Mouse (Mus musculus): ENCODE measurements at regions not wholly inside any gene's neighbourhood (a gene's known extent, or its start where the extent isn't known, plus 50 kb on each side); places are given as distances from the start of the nearest gene placed in this dataset.

GRCm38 (mm10) chr3:50813760-50814400 is 370.5 kb upstream of the Slc7a11 start:
- Histone ChIP-seq H3K4me1 (ENCODE audit: control insufficient read depth, insufficient read depth, low read length) (no peaks in the 10 kb centered on the region), H3K4me3 (ENCODE audit: insufficient read depth, low read length) (no peak overlapping the region), H3K27ac (ENCODE audit: insufficient read depth, low read length) (no peak overlapping the region)
- TF ChIP-seq POLR2A (IDR thresholded peaks at IDR 0.05; ENCODE audit: extremely low read depth, insufficient read depth, low read length) = no peak
- TF ChIP-seq CTCF (IDR thresholded peaks at IDR 0.05; ENCODE audit: extremely low read depth, insufficient read depth, low read length) = no peak

- no peak overlapping the region for H3K27ac ChIP-seq (ENCODE audit: insufficient read depth, low read length)
- H3K4me1 ChIP-seq (ENCODE audit: control insufficient read depth, insufficient read depth, low read length) = no peaks in the 10 kb centered on the region
- no peak for TF ChIP-seq POLR2A (IDR thresholded peaks at IDR 0.05; ENCODE audit: extremely low read depth, insufficient read depth, low read length)
- TF ChIP-seq CTCF (IDR thresholded peaks at IDR 0.05; ENCODE audit: extremely low read depth, insufficient read depth, low read length) = no peak
- no peak overlapping the region for H3K4me3 ChIP-seq (ENCODE audit: insufficient read depth, low read length)
Observed at GRCm38 (mm10) chr3:50815716-50816115, 372.3 kb upstream of the Slc7a11 start.

GRCm38 (mm10) chr3:50816479-50816878 is 373.1 kb upstream of the Slc7a11 start:
- H3K4me3 ChIP-seq (ENCODE audit: insufficient read depth, low read length) = no peak overlapping the region
- TF ChIP-seq POLR2A (IDR thresholded peaks at IDR 0.05; ENCODE audit: extremely low read depth, insufficient read depth, low read length) (no peak), CTCF (IDR thresholded peaks at IDR 0.05; ENCODE audit: extremely low read depth, insufficient read depth, low read length) (no peak)
- H3K4me1 ChIP-seq (ENCODE audit: control insufficient read depth, insufficient read depth, low read length) = no peaks in the 10 kb centered on the region
- 0 out of 2 replicates have a peak overlapping the region, but pooled peaks have one; percentile 35 for H3K27ac ChIP-seq (ENCODE audit: insufficient read depth, low read length)

GRCm38 (mm10) chr3:50817361-50817760 is 373.9 kb upstream of the Slc7a11 start:
- no peak overlapping the region for H3K4me3 ChIP-seq (ENCODE audit: insufficient read depth, low read length)
- no peaks in the 10 kb centered on the region for H3K4me1 ChIP-seq (ENCODE audit: control insufficient read depth, insufficient read depth, low read length)
- H3K27ac ChIP-seq (ENCODE audit: insufficient read depth, low read length) = 0 out of 2 replicates have a peak overlapping the region, but pooled peaks have one; percentile 35
- TF ChIP-seq POLR2A (IDR thresholded peaks at IDR 0.05; ENCODE audit: extremely low read depth, insufficient read depth, low read length) (no peak), CTCF (IDR thresholded peaks at IDR 0.05; ENCODE audit: extremely low read depth, insufficient read depth, low read length) (no peak)

- TF ChIP-seq POLR2A (IDR thresholded peaks at IDR 0.05; ENCODE audit: extremely low read depth, insufficient read depth, low read length) (no peak), CTCF (IDR thresholded peaks at IDR 0.05; ENCODE audit: extremely low read depth, insufficient read depth, low read length) (no peak)
- Histone ChIP-seq H3K4me3 (ENCODE audit: insufficient read depth, low read length) (no peak overlapping the region), H3K4me1 (ENCODE audit: control insufficient read depth, insufficient read depth, low read length) (no peaks in the 10 kb centered on the region), H3K27ac (ENCODE audit: insufficient read depth, low read length) (no peak overlapping the region)
Observed at GRCm38 (mm10) chr3:50820776-50821175, 377.4 kb upstream of the Slc7a11 start.

- no peak overlapping the region for H3K4me3 ChIP-seq (ENCODE audit: insufficient read depth, low read length)
- peaks cover 2% of the 10 kb centered on the region; the same call in 1 of the 2 replicates for H3K4me1 ChIP-seq (ENCODE audit: control insufficient read depth, insufficient read depth, low read length)
- TF ChIP-seq POLR2A (IDR thresholded peaks at IDR 0.05; ENCODE audit: extremely low read depth, insufficient read depth, low read length) (no peak), CTCF (IDR thresholded peaks at IDR 0.05; ENCODE audit: extremely low read depth, insufficient read depth, low read length) (no peak)
- H3K27ac ChIP-seq (ENCODE audit: insufficient read depth, low read length) = no peak overlapping the region
Observed at GRCm38 (mm10) chr3:50825534-50826423, 382.4 kb upstream of the Slc7a11 start.

- Histone ChIP-seq H3K27ac (ENCODE audit: insufficient read depth, low read length) (no peak overlapping the region), H3K4me1 (ENCODE audit: control insufficient read depth, insufficient read depth, low read length) (peaks cover 2% of the 10 kb centered on the region; the same call in 1 of the 2 replicates), H3K4me3 (ENCODE audit: insufficient read depth, low read length) (no peak overlapping the region)
- no peak for TF ChIP-seq CTCF (IDR thresholded peaks at IDR 0.05; ENCODE audit: extremely low read depth, insufficient read depth, low read length)
- no peak for TF ChIP-seq POLR2A (IDR thresholded peaks at IDR 0.05; ENCODE audit: extremely low read depth, insufficient read depth, low read length)
Observed at GRCm38 (mm10) chr3:50826424-50826819, 383.0 kb upstream of the Slc7a11 start.

GRCm38 (mm10) chr3:50829211-50829610 is 385.8 kb upstream of the Slc7a11 start:
- TF ChIP-seq CTCF (IDR thresholded peaks at IDR 0.05; ENCODE audit: extremely low read depth, insufficient read depth, low read length) = no peak
- no peak for TF ChIP-seq POLR2A (IDR thresholded peaks at IDR 0.05; ENCODE audit: extremely low read depth, insufficient read depth, low read length)
- Histone ChIP-seq H3K27ac (ENCODE audit: insufficient read depth, low read length) (no peak overlapping the region), H3K4me3 (ENCODE audit: insufficient read depth, low read length) (no peak overlapping the region), H3K4me1 (ENCODE audit: control insufficient read depth, insufficient read depth, low read length) (peaks cover 2% of the 10 kb centered on the region; the same call in 1 of the 2 replicates)

- TF ChIP-seq CTCF (IDR thresholded peaks at IDR 0.05; ENCODE audit: extremely low read depth, insufficient read depth, low read length) (no peak), POLR2A (IDR thresholded peaks at IDR 0.05; ENCODE audit: extremely low read depth, insufficient read depth, low read length) (no peak)
- H3K27ac ChIP-seq (ENCODE audit: insufficient read depth, low read length) = no peak overlapping the region
- peaks cover 2% of the 10 kb centered on the region; the same call in 1 of the 2 replicates for H3K4me1 ChIP-seq (ENCODE audit: control insufficient read depth, insufficient read depth, low read length)
- H3K4me3 ChIP-seq (ENCODE audit: insufficient read depth, low read length) = no peak overlapping the region
Observed at GRCm38 (mm10) chr3:50830446-50830845, 387.0 kb upstream of the Slc7a11 start.

All from cortical plate, adult 2 months (tissue).